19 mouse cellular contexts compared by ENCODE assay signal in genomic region chr1:153268306-153268705, GRCm38 (mm10).
DNase-seq lines count a peak whose midpoint lies in the region; ATAC-seq lines count a peak whose summit lies in the region.
"Had no signal": no experiment of that assay in that cellular context is flagged by ENCODE, and none has a peak within 500 bp of the region (broad histone marks: within the 10 kb centered on the region; RNA-seq: fewer than 3 reads in every experiment).

No protein-coding gene starts in this region.

- H3K4me1 ChIP-seq in heart, embryonic 12.5 days (replicated peaks): peaks cover 80% of the 10 kb centered on the region
- peaks cover 59% of the 10 kb centered on the region for H3K4me1 ChIP-seq in kidney, embryonic 15.5 days
- peaks cover 48% of the 10 kb centered on the region for H3K4me1 ChIP-seq in intestine, embryonic 16.5 days (ENCODE audit: control insufficient read depth, insufficient read depth, low read length)
- H3K4me1 ChIP-seq in stomach, embryonic 14.5 days (ENCODE audit: control insufficient read depth, insufficient read depth, low read length): peaks cover 62% of the 10 kb centered on the region

- H3K4me2 ChIP-seq in heart, embryonic 12.5 days: no peak overlapping the region
- H3K4me2 ChIP-seq in kidney, embryonic 15.5 days: no peak overlapping the region
- no peak overlapping the region for H3K4me2 ChIP-seq in intestine, embryonic 16.5 days (ENCODE audit: low read depth, low read length)
- H3K4me2 ChIP-seq in stomach, embryonic 14.5 days (replicated peaks; ENCODE audit: low read depth, low read length): no peak overlapping the region
- H3K4me2 ChIP-seq: hindbrain, embryonic 14.5 days; limb, embryonic 13.5 days; midbrain, embryonic 13.5 days had no signal

- intact Hi-C loops in heart, postnatal 10 days (cut with DNase I): loop anchor here (5.0 kb wide), 2 partner anchors 49 to 64 kb away; partner anchors contain the start of gene Lamc1

- H3K9me3 ChIP-seq in heart, embryonic 12.5 days (replicated peaks): no peaks in the 10 kb centered on the region
- no peaks in the 10 kb centered on the region for H3K9me3 ChIP-seq in kidney, embryonic 15.5 days (replicated peaks)
- no peaks in the 10 kb centered on the region for H3K9me3 ChIP-seq in intestine, embryonic 16.5 days (ENCODE audit: control insufficient read depth, low read length)
- no peaks in the 10 kb centered on the region for H3K9me3 ChIP-seq in stomach, embryonic 14.5 days (ENCODE audit: control insufficient read depth, low read depth, low read length)
- H3K9me3 ChIP-seq: limb, embryonic 13.5 days; midbrain, embryonic 13.5 days had no signal

- 35% methylated on average over 7 of the region's 7 CpGs for WGBS in heart, embryonic 12.5 days
- WGBS in kidney, embryonic 15.5 days: 88% methylated on average over 7 of the region's 7 CpGs
- WGBS in intestine, embryonic 16.5 days: 79% methylated on average over 7 of the region's 7 CpGs
- 77% methylated on average over 7 of the region's 7 CpGs for WGBS in stomach, embryonic 14.5 days

- H3K27me3 ChIP-seq in heart, embryonic 12.5 days (replicated peaks): no peaks in the 10 kb centered on the region
- H3K27me3 ChIP-seq in kidney, embryonic 15.5 days: no peaks in the 10 kb centered on the region
- no peaks in the 10 kb centered on the region for H3K27me3 ChIP-seq in intestine, embryonic 16.5 days (replicated peaks; ENCODE audit: control insufficient read depth, insufficient read depth, low read length)
- H3K27me3 ChIP-seq in stomach, embryonic 14.5 days (ENCODE audit: control insufficient read depth, insufficient read depth, low read length): no peaks in the 10 kb centered on the region
- H3K27me3 ChIP-seq: limb, embryonic 13.5 days; midbrain, embryonic 13.5 days had no signal

- H3K27ac ChIP-seq in heart, embryonic 12.5 days (ENCODE audit: poor library complexity, severe bottlenecking): peak overlapping the region; percentile 83
- peak overlapping the region; percentile 73; the same call in 1 of the 2 replicates for H3K27ac ChIP-seq in kidney, embryonic 15.5 days
- H3K27ac ChIP-seq in intestine, embryonic 16.5 days (ENCODE audit: low read length): peak overlapping the region; percentile 10
- H3K27ac ChIP-seq in stomach, embryonic 14.5 days (ENCODE audit: low read length): no peak overlapping the region; the same call in 1 of the 2 replicates
- H3K27ac ChIP-seq: hindbrain, embryonic 14.5 days; limb, embryonic 13.5 days; midbrain, embryonic 13.5 days had no signal

- no peak overlapping the region for H3K9ac ChIP-seq in heart, embryonic 12.5 days
- H3K9ac ChIP-seq in kidney, embryonic 15.5 days: no peak overlapping the region
- no peak overlapping the region for H3K9ac ChIP-seq in intestine, embryonic 16.5 days (ENCODE audit: low read depth, low read length)
- no peak overlapping the region for H3K9ac ChIP-seq in stomach, embryonic 14.5 days (replicated peaks; ENCODE audit: low read depth, low read length)
- H3K9ac ChIP-seq: hindbrain, embryonic 14.5 days; limb, embryonic 13.5 days; midbrain, embryonic 13.5 days had no signal

- H3K36me3 ChIP-seq in heart, embryonic 12.5 days: no peaks in the 10 kb centered on the region; the same call in 1 of the 2 replicates
- H3K36me3 ChIP-seq in kidney, embryonic 15.5 days: peaks cover 3% of the 10 kb centered on the region; the same call in 1 of the 2 replicates
- H3K36me3 ChIP-seq in intestine, embryonic 16.5 days (ENCODE audit: control insufficient read depth, insufficient read depth, low read length): no peaks in the 10 kb centered on the region
- no peaks in the 10 kb centered on the region for H3K36me3 ChIP-seq in stomach, embryonic 14.5 days (ENCODE audit: control insufficient read depth, insufficient read depth, low read length)
- H3K36me3 ChIP-seq: limb, embryonic 13.5 days; midbrain, embryonic 13.5 days had no signal

- no peak overlapping the region for H3K4me3 ChIP-seq in heart, embryonic 12.5 days
- H3K4me3 ChIP-seq in kidney, embryonic 15.5 days (replicated peaks): no peak overlapping the region
- no peak overlapping the region for H3K4me3 ChIP-seq in intestine, embryonic 16.5 days (ENCODE audit: low read length)
- H3K4me3 ChIP-seq in stomach, embryonic 14.5 days (ENCODE audit: low read depth, low read length): no peak overlapping the region
- H3K4me3 ChIP-seq: limb, embryonic 13.5 days; midbrain, embryonic 13.5 days had no signal

- no peak for DNase-seq in heart, postnatal 10 days
- no peak for DNase-seq in kidney, adult 8-10 months
- DNase-seq in embryo, embryonic 10 days (ENCODE audit: low spot score): no peak
- no peak for DNase-seq in left cerebral cortex, adult 11 months (ENCODE audit: low spot score)
- DNase-seq: adrenal gland, adult 8-10 months; cerebellum, adult 11-12 months; cerebellum, postnatal 25 days; kidney, adult 2 months; kidney, postnatal 4 days; right cerebral cortex, postnatal 4 days; thymus, adult 18-20 months had no signal

- no peak for ATAC-seq in heart, embryonic 12.5 days (ENCODE audit: insufficient number of reproducible peaks, low FRiP score)
- no peak for ATAC-seq in kidney, embryonic 15.5 days (replicated peaks; ENCODE audit: low FRiP score)
- no peak for ATAC-seq in intestine, embryonic 16.5 days
- ATAC-seq in stomach, embryonic 14.5 days (ENCODE audit: insufficient number of reproducible peaks, insufficient read depth, low FRiP score, low read depth): peak; percentile 11; the same call in 1 of the 2 replicates
- ATAC-seq: forebrain, embryonic 14.5 days; midbrain, embryonic 13.5 days had no signal
